Mouse (Mus musculus): ENCODE data around the gene Filip1. TPM values are rescaled to one million over a fixed set of nuclear protein-coding genes. Genes with fewer than 3 reads are reported as not detected.

Gene Filip1
- total RNA-seq, 2 experiments from 2014 or later = 16.2 to 16.4 TPM

- no peak for DNase-seq (ENCODE audit: extremely low spot score in 1 of 2, low spot score in 2 of 2)
- intact Hi-C loops (cut with DNase I) = no loop called here
- H3K27ac ChIP-seq = no peak overlapping the region
- no peak for TF ChIP-seq CTCF (IDR thresholded peaks at IDR 0.05)
- H3K4me3 ChIP-seq = no peak overlapping the region
These were observed 47.6 kb downstream of the Filip1 start for GRCm38 (mm10) chr9:79965003-79965402.

- DNase-seq (ENCODE audit: extremely low spot score in 1 of 2, low spot score in 2 of 2) = peak; percentile 31 to 33
- intact Hi-C loops (cut with DNase I) = no loop called here
- peak overlapping the region; percentile 36 for H3K4me3 ChIP-seq
- peak overlapping the region; percentile 24 for H3K27ac ChIP-seq
- no peak; the same call in 1 of the 2 replicates for TF ChIP-seq CTCF (IDR thresholded peaks at IDR 0.05)
These were observed 50.9 kb downstream of the Filip1 start for GRCm38 (mm10) chr9:79961630-79962285.

GRCm38 (mm10) chr9:79960453-79960852 lies 52.2 kb downstream of the Filip1 start:
- Histone ChIP-seq H3K4me3 (no peak overlapping the region), H3K27ac (no peak overlapping the region)
- DNase-seq (ENCODE audit: extremely low spot score in 1 of 2, low spot score in 2 of 2) = no peak
- no peak for TF ChIP-seq CTCF (IDR thresholded peaks at IDR 0.05)
- intact Hi-C loops (cut with DNase I) = no loop called here

- intact Hi-C loops (cut with DNase I) = no loop called here
- no peak for DNase-seq (ENCODE audit: extremely low spot score in 1 of 2, low spot score in 2 of 2)
- no peak for TF ChIP-seq CTCF (IDR thresholded peaks at IDR 0.05)
- Histone ChIP-seq H3K4me3 (no peak overlapping the region), H3K27ac (no peak overlapping the region)
These were observed 54.3 kb downstream of the Filip1 start for GRCm38 (mm10) chr9:79958395-79958794.

- no peak overlapping the region for H3K4me3 ChIP-seq
- intact Hi-C loops (cut with DNase I) = no loop called here
- no peak for DNase-seq (ENCODE audit: extremely low spot score in 1 of 2, low spot score in 2 of 2)
- no peak overlapping the region for H3K27ac ChIP-seq
- TF ChIP-seq CTCF (IDR thresholded peaks at IDR 0.05) = no peak
These were observed 57.7 kb downstream of the Filip1 start for GRCm38 (mm10) chr9:79954944-79955343.

GRCm38 (mm10) chr9:79951984-79952383 lies 60.7 kb downstream of the Filip1 start:
- H3K4me3 ChIP-seq = no peak overlapping the region
- H3K27ac ChIP-seq = no peak overlapping the region
- TF ChIP-seq CTCF (IDR thresholded peaks at IDR 0.05) = no peak
- no peak for DNase-seq (ENCODE audit: extremely low spot score in 1 of 2, low spot score in 2 of 2)
- intact Hi-C loops (cut with DNase I) = no loop called here

GRCm38 (mm10) chr9:79951339-79951738 lies 61.3 kb downstream of the Filip1 start:
- Histone ChIP-seq H3K27ac (no peak overlapping the region), H3K4me3 (no peak overlapping the region)
- no peak for TF ChIP-seq CTCF (IDR thresholded peaks at IDR 0.05)
- no peak for DNase-seq (ENCODE audit: extremely low spot score in 1 of 2, low spot score in 2 of 2)
- intact Hi-C loops (cut with DNase I) = no loop called here

- no peak for TF ChIP-seq CTCF (IDR thresholded peaks at IDR 0.05)
- no peak for DNase-seq (ENCODE audit: extremely low spot score in 1 of 2, low spot score in 2 of 2)
- intact Hi-C loops (cut with DNase I) = no loop called here
- no peak overlapping the region for H3K4me3 ChIP-seq
- no peak overlapping the region for H3K27ac ChIP-seq
These were observed 62.0 kb downstream of the Filip1 start for GRCm38 (mm10) chr9:79950666-79951065.

- intact Hi-C loops (cut with DNase I) = no loop called here
- H3K27ac ChIP-seq = no peak overlapping the region
- TF ChIP-seq CTCF (IDR thresholded peaks at IDR 0.05) = no peak
- no peak for DNase-seq (ENCODE audit: extremely low spot score in 1 of 2, low spot score in 2 of 2)
- no peak overlapping the region for H3K4me3 ChIP-seq
These were observed 62.6 kb downstream of the Filip1 start for GRCm38 (mm10) chr9:79950038-79950437.

GRCm38 (mm10) chr9:79948376-79948775 lies 64.3 kb downstream of the Filip1 start:
- no peak overlapping the region for H3K4me3 ChIP-seq
- TF ChIP-seq CTCF (IDR thresholded peaks at IDR 0.05) = no peak
- DNase-seq (ENCODE audit: extremely low spot score in 1 of 2, low spot score in 2 of 2) = no peak
- intact Hi-C loops (cut with DNase I) = no loop called here
- no peak overlapping the region for H3K27ac ChIP-seq

GRCm38 (mm10) chr9:79947973-79948372 lies 64.7 kb downstream of the Filip1 start:
- no peak overlapping the region for H3K27ac ChIP-seq
- H3K4me3 ChIP-seq = no peak overlapping the region
- DNase-seq (ENCODE audit: extremely low spot score in 1 of 2, low spot score in 2 of 2) = no peak
- no peak for TF ChIP-seq CTCF (IDR thresholded peaks at IDR 0.05)
- intact Hi-C loops (cut with DNase I) = no loop called here

GRCm38 (mm10) chr9:79947414-79947813 lies 65.2 kb downstream of the Filip1 start:
- intact Hi-C loops (cut with DNase I) = no loop called here
- TF ChIP-seq CTCF (IDR thresholded peaks at IDR 0.05) = no peak
- DNase-seq (ENCODE audit: extremely low spot score in 1 of 2, low spot score in 2 of 2) = no peak
- no peak overlapping the region for H3K4me3 ChIP-seq
- no peak overlapping the region for H3K27ac ChIP-seq

GRCm38 (mm10) chr9:79944872-79945271 lies 67.8 kb downstream of the Filip1 start:
- intact Hi-C loops (cut with DNase I) = no loop called here
- Histone ChIP-seq H3K27ac (no peak overlapping the region), H3K4me3 (no peak overlapping the region)
- no peak for DNase-seq (ENCODE audit: extremely low spot score in 1 of 2, low spot score in 2 of 2)
- no peak for TF ChIP-seq CTCF (IDR thresholded peaks at IDR 0.05)
